Mouse (Mus musculus) limb, embryonic 14.5 days (tissue): Measurements from ENCODE around the gene Map4k4. TPM values are rescaled to one million over a fixed set of nuclear protein-coding genes. Genes with fewer than 3 reads are reported as not detected.
A peak's percentile ranks its signal among the peaks of the same experiment; 100 is the strongest.

Experiments
- ATAC-seq: fragments of 200-750 bp; cut with Nextera tagmentation; 2 replicates; pipeline ENCODE4 v1.8.0; 2017; ENCODE audit warnings: low read depth, moderate number of reproducible peaks, moderate TSS enrichment; ENCODE audit not compliant: low FRiP score
- DNase-seq: peaks from one replicate; pipeline ENCODE4 v3.0.0-alpha.2; 2015; ENCODE audit warnings: low spot score
- H3K27ac ChIP-seq: fragments of 300-500 bp; sonication (generic); replicated peaks from 2 replicates; pipeline ENCODE4 v1.5.1; 2014; ENCODE audit warnings: low read depth, mild to moderate bottlenecking, low read length, moderate library complexity, mixed read lengths
- H3K27me3 ChIP-seq: fragments of 300-500 bp; sonication (generic); 2 replicates; pipeline ENCODE4 v1.6.1; 2014; ENCODE audit warnings: low read length, mixed read lengths; ENCODE audit not compliant: control insufficient read depth, insufficient read depth
- H3K36me3 ChIP-seq: fragments of 300-500 bp; sonication (generic); 2 replicates; pipeline ENCODE4 v1.6.1; 2014; ENCODE audit warnings: mild to moderate bottlenecking, low read length, moderate library complexity, mixed read lengths; ENCODE audit not compliant: control insufficient read depth, insufficient read depth
- H3K4me1 ChIP-seq: fragments of 300-500 bp; sonication (generic); 2 replicates; pipeline ENCODE4 v1.6.1; 2014; ENCODE audit warnings: antibody characterized with exemption, low read length, mixed read lengths; ENCODE audit not compliant: control insufficient read depth, insufficient read depth
- H3K4me2 ChIP-seq: fragments of 300-500 bp; sonication (generic); replicated peaks from 2 replicates; pipeline ENCODE4 v1.6.1; 2014; ENCODE audit warnings: low read depth, mild to moderate bottlenecking, low read length, moderate library complexity; ENCODE audit not compliant: severe bottlenecking
- H3K4me3 ChIP-seq: fragments of 300-500 bp; sonication (generic); replicated peaks from 2 replicates; pipeline ENCODE4 v1.5.1; 2014; ENCODE audit warnings: low read length
- H3K9ac ChIP-seq: fragments of 300-500 bp; sonication (generic); 2 replicates; pipeline ENCODE4 v1.6.1; 2014; ENCODE audit warnings: mild to moderate bottlenecking, low read depth, low read length, moderate library complexity; ENCODE audit not compliant: severe bottlenecking
- H3K9me3 ChIP-seq: fragments of 300-500 bp; sonication (generic); 2 replicates; pipeline ENCODE4 v1.6.1; 2016; ENCODE audit warnings: low read length; ENCODE audit not compliant: control insufficient read depth
- POLR2A ChIP-seq: fragments of 200-500 bp; IDR thresholded peaks from 2 replicates; pipeline ENCODE4 v1.8.0; 2012; ENCODE audit warnings: inconsistent platforms, mild to moderate bottlenecking, moderate library complexity, borderline replicate concordance; ENCODE audit not compliant: insufficient read depth, insufficient read length; ENCODE audit errors: extremely low read depth
- WGBS: fragments of 180-500 bp; shearing (Covaris S2); extraction: QIAGEN DNeasy Blood & Tissue Kit; methylation state at CpG from one replicate; pipeline ENCODE4 v1.1.7; 2014; 5-methylcytosine and 5-hydroxymethylcytosine counted together
- polyA plus RNA-seq, 2 experiments: library from polyadenylated mRNA; depleted of rRNA in 1 of 2; stranded (reverse) in 1 of 2; unstranded in 1 of 2; fragments of >200 nt; fragmentation: Nextera tagmentation in 1 of 2; extraction: Ambion mirVana in 1 of 2; gene quantifications; 2 replicates each; pipeline versions ENCODE4 v1.2.1 to v1.2.3; 2012 to 2014

Map4k4 gene
- polyA plus RNA-seq, 2 experiments = 40.4 to 221 TPM

DNA sequence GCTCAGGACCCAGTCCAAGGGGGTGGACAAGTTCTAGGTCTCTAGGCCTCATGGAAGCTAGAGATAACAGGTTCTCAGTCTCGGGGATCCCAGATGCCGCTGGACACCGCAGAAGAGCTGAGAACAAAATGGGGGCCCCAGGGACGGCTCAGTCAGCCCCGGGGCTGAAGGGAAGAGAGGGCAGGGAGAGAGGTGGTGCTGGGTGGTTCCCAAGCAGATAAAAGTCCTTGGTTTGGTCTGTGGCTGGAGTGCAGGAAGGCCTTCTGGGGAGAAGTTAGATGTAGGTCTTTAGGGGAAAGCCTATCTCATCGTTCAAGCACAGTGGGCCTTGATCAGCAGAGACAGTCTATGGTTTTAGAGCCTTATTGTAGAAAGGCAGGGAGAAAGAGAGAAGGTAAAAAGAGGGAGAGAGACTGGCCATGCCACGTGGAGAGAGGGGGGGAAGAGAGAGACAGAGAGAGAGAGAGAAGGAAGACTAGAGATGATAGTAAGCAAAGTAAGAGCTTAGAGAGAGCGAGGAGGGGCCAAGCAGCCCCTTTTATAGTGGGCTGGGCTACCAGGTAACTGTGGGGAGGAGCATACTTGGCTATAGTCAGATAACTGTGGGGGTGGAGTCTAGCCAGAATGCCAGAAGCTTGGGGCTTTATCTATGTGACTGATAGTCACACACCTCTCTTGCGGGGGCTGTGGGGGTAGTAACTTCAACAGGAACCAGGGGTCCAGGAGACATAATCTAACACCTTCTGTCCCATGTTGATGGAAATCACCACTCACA, 34.2 kb upstream of the Map4k4 start:
- Histone ChIP-seq H3K4me1 (peaks cover 26% of the 10 kb centered on the region), H3K27ac (no peak overlapping the region), H3K9me3 (no peaks in the 10 kb centered on the region), H3K4me3 (no peak overlapping the region), H3K36me3 (no peaks in the 10 kb centered on the region), H3K27me3 (no peaks in the 10 kb centered on the region), H3K9ac (no peak overlapping the region), H3K4me2 (no peak overlapping the region)
- no peak for TF ChIP-seq POLR2A
- 89% methylated on average over 9 of the region's 9 CpGs for WGBS
- no peak for ATAC-seq
- DNase-seq = no peak

DNA sequence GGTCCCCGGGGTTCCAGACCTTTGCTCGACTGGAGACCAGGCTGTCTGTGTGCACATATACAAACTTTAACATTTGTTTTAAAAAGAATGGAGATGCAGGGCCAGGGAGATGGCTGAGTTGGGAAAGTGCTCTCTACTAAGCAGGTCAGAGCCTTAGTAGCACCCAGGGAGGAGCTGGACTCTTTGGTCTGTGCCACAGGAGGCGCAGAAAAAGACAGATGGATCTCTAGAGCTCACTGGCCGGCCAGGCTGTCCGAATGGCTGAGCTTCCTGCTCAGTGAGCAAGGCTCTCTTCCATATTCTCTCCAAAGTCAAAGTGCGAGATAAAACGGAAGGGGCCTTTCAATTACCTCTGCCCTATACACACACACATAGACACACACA, 33.6 kb upstream of the Map4k4 start:
- no peak overlapping the region for H3K4me2 ChIP-seq
- WGBS = 69% methylated on average over 7 of the region's 7 CpGs
- no peaks in the 10 kb centered on the region for H3K9me3 ChIP-seq
- H3K4me1 ChIP-seq = peaks cover 26% of the 10 kb centered on the region
- H3K9ac ChIP-seq = no peak overlapping the region
- H3K27me3 ChIP-seq = no peaks in the 10 kb centered on the region
- DNase-seq (no peak), ATAC-seq (no peak)
- H3K27ac ChIP-seq = 0 out of 2 replicates have a peak overlapping the region, but pooled peaks have one; percentile 68
- no peaks in the 10 kb centered on the region for H3K36me3 ChIP-seq
- TF ChIP-seq POLR2A = no peak
- H3K4me3 ChIP-seq = no peak overlapping the region

DNA sequence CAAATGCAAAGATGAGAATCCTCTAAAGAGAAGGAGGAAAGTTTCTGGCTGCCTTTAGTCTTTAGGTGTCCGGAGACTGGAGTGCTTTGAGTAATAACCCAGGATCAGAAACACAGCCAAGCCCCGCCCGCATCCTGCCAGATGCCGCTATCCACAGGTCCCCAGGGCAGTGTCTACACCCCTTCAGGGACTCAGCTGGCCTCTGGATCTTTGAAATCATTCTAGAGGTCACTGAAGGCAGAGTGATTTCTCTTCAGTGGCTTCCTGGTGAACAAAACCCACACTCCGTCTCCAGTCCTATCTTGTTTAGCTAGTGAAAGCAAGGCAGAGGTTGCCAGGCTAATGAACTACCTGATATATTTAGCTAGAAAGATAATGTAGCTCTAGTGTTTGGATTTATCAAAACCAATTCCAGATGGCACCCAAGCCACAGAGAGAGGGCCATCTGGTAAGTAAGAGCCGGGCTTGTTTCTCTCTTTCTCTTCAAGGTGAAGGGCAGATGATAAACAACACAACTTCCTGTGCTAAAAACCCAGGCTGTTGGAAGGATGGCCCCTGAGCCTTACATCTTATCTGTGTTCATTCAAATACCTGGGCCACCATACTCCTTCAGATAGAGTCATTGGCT, 32.6 kb upstream of the Map4k4 start:
- H3K27me3 ChIP-seq = no peaks in the 10 kb centered on the region
- H3K4me2 ChIP-seq = 0 out of 2 replicates have a peak overlapping the region, but pooled peaks have one; percentile 13
- WGBS = 7% methylated on average over 6 of the region's 6 CpGs
- ATAC-seq (peak; percentile 71; the same call in 1 of the 2 replicates), DNase-seq (peak; percentile 67)
- no peaks in the 10 kb centered on the region for H3K36me3 ChIP-seq
- H3K4me3 ChIP-seq = no peak overlapping the region
- TF ChIP-seq POLR2A = no peak
- H3K27ac ChIP-seq = peak overlapping the region; percentile 68; the same call in 1 of the 2 replicates
- H3K4me1 ChIP-seq = peaks cover 26% of the 10 kb centered on the region
- H3K9ac ChIP-seq = no peak overlapping the region
- no peaks in the 10 kb centered on the region for H3K9me3 ChIP-seq

DNA sequence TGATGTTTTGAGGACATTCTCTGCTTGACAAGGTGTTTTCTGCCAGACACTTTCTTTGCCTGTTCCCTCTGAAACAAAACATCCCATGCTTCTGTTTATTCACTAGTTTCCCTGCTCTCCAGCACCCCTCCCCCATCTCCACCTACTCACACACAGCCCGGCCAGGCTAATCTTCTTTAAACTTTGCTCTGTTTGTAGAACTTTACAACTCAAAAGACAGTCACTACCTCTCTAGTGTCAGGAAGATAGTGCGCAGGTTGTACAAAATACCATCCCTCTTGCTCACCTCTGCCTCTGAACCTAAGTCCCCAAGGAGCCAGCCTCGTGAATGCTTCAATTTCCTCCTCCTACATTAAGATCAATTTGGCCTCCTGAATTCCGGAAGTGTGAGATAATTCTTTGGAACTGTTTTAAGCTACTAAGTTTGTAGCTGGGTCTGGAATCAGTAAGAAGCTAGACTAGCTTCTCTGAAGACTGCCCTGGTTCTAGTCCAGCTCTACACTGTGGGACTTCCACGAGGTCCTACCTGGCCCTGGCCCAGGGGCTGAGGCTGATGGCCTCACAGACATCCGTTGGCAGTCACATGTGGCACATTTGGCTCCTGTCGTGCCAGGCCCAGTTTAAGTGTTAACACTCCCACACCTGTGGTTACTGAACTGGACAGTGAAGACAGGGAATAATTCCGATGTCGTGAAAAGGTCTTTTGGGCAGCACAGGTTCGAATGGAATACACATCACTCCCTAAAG, 31.7 kb upstream of the Map4k4 start:
- TF ChIP-seq POLR2A = no peak
- 36% methylated on average over 10 of the region's 10 CpGs for WGBS
- Histone ChIP-seq H3K27me3 (no peaks in the 10 kb centered on the region), H3K36me3 (no peaks in the 10 kb centered on the region), H3K4me3 (no peak overlapping the region), H3K27ac (no peak overlapping the region), H3K9ac (no peak overlapping the region), H3K4me2 (no peak overlapping the region), H3K4me1 (peaks cover 26% of the 10 kb centered on the region), H3K9me3 (no peaks in the 10 kb centered on the region)
- peak; percentile 8 for DNase-seq
- peak; percentile 54; the same call in 1 of the 2 replicates for ATAC-seq

DNA sequence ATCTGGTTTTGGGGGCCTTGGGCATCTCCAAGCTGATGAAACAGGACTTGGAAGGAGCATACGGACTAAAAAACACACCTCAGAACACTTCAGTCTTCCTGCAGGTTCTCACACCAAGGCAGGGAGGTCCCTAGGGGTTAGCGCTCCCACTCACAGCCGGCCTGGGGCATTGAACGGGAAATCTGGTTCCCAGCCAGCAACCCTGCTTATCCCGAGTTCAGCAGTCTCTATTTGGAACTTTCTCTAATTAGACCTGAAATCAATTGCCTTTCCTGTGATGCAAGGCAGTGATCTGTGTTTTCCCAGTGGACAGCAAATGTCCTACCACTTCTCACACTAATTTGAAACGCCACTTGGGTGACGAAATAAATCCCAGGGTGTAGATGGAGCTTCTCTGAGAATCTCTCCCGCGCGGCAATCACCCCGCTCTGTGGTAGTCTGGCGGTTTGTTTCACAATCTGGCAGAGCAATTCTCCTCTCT, 31.0 kb upstream of the Map4k4 start:
- DNase-seq (no peak), ATAC-seq (no peak)
- Histone ChIP-seq H3K4me2 (no peak overlapping the region), H3K9me3 (no peaks in the 10 kb centered on the region), H3K27me3 (no peaks in the 10 kb centered on the region), H3K4me3 (no peak overlapping the region), H3K27ac (no peak overlapping the region), H3K9ac (no peak overlapping the region), H3K36me3 (no peaks in the 10 kb centered on the region), H3K4me1 (peaks cover 26% of the 10 kb centered on the region)
- WGBS = 49% methylated on average over 12 of the region's 12 CpGs
- TF ChIP-seq POLR2A = no peak
